Mouse (Mus musculus): ENCODE measurements around the gene Cpn1.
A peak's percentile ranks its signal among the peaks of the same experiment; 100 is the strongest.

The Cpn1 gene

GRCm38 (mm10) chr19:43986069-43986794 is at the start of gene Cpn1:
TSS of gene Cpn1 (minus strand) at chr19:43986556.
- peak; percentile 72 to 76 for DNase-seq

- DNase-seq, result no peak
Observed at GRCm38 (mm10) chr19:44033396-44033795, 47.0 kb upstream of the Cpn1 start.

- DNase-seq, result peak; percentile 59 to 84
Observed at GRCm38 (mm10) chr19:44032046-44032744, 45.8 kb upstream of the Cpn1 start.

- DNase-seq, result no peak
Observed at GRCm38 (mm10) chr19:44030024-44030423, 43.7 kb upstream of the Cpn1 start.

GRCm38 (mm10) chr19:44028972-44029371 is 42.6 kb upstream of the Cpn1 start, which contains the start of gene Cyp2c23:
TSS of gene Cyp2c23 (minus strand) at chr19:44029208.
- no peak for DNase-seq

GRCm38 (mm10) chr19:44026956-44027530 is 40.7 kb upstream of the Cpn1 start:
- DNase-seq, result peak; percentile 45 to 47

- DNase-seq, result peak; percentile 49
Observed at GRCm38 (mm10) chr19:44024921-44025585, 38.7 kb upstream of the Cpn1 start.

- DNase-seq, result no peak
Observed at GRCm38 (mm10) chr19:44023066-44023465, 36.7 kb upstream of the Cpn1 start.

- DNase-seq, result peak; percentile 74 to 91
Observed at GRCm38 (mm10) chr19:44021502-44021901, 35.1 kb upstream of the Cpn1 start.

GRCm38 (mm10) chr19:44019739-44020138 is 33.4 kb upstream of the Cpn1 start:
- DNase-seq, result no peak

GRCm38 (mm10) chr19:44013862-44014261 is 27.5 kb upstream of the Cpn1 start:
- no peak for DNase-seq

- DNase-seq, result no peak
Observed at GRCm38 (mm10) chr19:44008784-44009183, 22.4 kb upstream of the Cpn1 start.

GRCm38 (mm10) chr19:44007186-44007585 is 20.8 kb upstream of the Cpn1 start:
- DNase-seq, result no peak

GRCm38 (mm10) chr19:44005025-44005424 is 18.7 kb upstream of the Cpn1 start:
- DNase-seq, result no peak

GRCm38 (mm10) chr19:44004261-44004660 is 17.9 kb upstream of the Cpn1 start:
- peak in 1 of 2 experiments; percentile 4 for DNase-seq

GRCm38 (mm10) chr19:44000720-44001119 is 14.4 kb upstream of the Cpn1 start:
- no peak for DNase-seq

- DNase-seq, result no peak
Observed at GRCm38 (mm10) chr19:44000061-44000460, 13.7 kb upstream of the Cpn1 start.

GRCm38 (mm10) chr19:43998802-43999527 is 12.6 kb upstream of the Cpn1 start:
- no peak for DNase-seq

GRCm38 (mm10) chr19:43998101-43998500 is 11.7 kb upstream of the Cpn1 start:
- no peak for DNase-seq

GRCm38 (mm10) chr19:43995427-43995826 is 9.1 kb upstream of the Cpn1 start:
- no peak for DNase-seq

GRCm38 (mm10) chr19:43992464-43992863 is 6.1 kb upstream of the Cpn1 start:
- no peak for DNase-seq

- no peak for DNase-seq
Observed at GRCm38 (mm10) chr19:43990362-43990761, 4.0 kb upstream of the Cpn1 start.

GRCm38 (mm10) chr19:43981992-43982391 is 4.4 kb downstream of the Cpn1 start:
- no peak for DNase-seq

All from kidney, adult 8-10 months (tissue).